ENCODE assay signal across 13 mouse cellular contexts in genomic region chr2:102663339-102663738, GRCm38 (mm10). TPM values are rescaled to one million over a fixed set of nuclear protein-coding genes. Genes with fewer than 3 reads are reported as not detected.
A peak's percentile ranks its signal among the peaks of the same experiment; 100 is the strongest.
DNase-seq lines count a peak whose midpoint lies in the region; ATAC-seq and TF ChIP-seq lines count a peak whose summit lies in the region.
"Had no signal": no experiment of that assay in that cellular context is flagged by ENCODE, and none has a peak within 500 bp of the region (broad histone marks: within the 10 kb centered on the region; RNA-seq: fewer than 3 reads in every experiment).

No protein-coding gene starts in this region.

- TF ChIP-seq CTCF in stomach, postnatal 0 days (IDR thresholded peaks at IDR 0.05; ENCODE audit: low read depth): no peak

- no peaks in the 10 kb centered on the region for H3K36me3 ChIP-seq in neural tube, embryonic 11.5 days (ENCODE audit: control insufficient read depth, insufficient read depth, low read length)
- no peaks in the 10 kb centered on the region for H3K36me3 ChIP-seq in midbrain, embryonic 12.5 days
- no peaks in the 10 kb centered on the region for H3K36me3 ChIP-seq in stomach, postnatal 0 days (ENCODE audit: control insufficient read depth, insufficient read depth, low read length)
- H3K36me3 ChIP-seq: limb, embryonic 10.5 days had no signal

- ATAC-seq in neural tube, embryonic 11.5 days (ENCODE audit: insufficient read depth, low FRiP score, low TSS enrichment): no peak
- ATAC-seq in midbrain, embryonic 12.5 days (ENCODE audit: low FRiP score, low read depth): peak; percentile 36; the same call in 1 of the 2 replicates
- no peak for ATAC-seq in stomach, postnatal 0 days (ENCODE audit: low FRiP score, low TSS enrichment)
- no peak for ATAC-seq in frontal cortex, adult (ENCODE audit: low TSS enrichment)

- peak; percentile 44 to 51 for DNase-seq in cerebellum, postnatal 10 days
- no peak for DNase-seq in cerebellum, postnatal 25 days
- peak; percentile 23 for DNase-seq in neural tube, embryonic 11.5 days (ENCODE audit: low spot score)
- DNase-seq in neural tube, embryonic 10.5 days (ENCODE audit: extremely low spot score, low spot score): no peak
- peak; percentile 18 for DNase-seq in stomach, postnatal 0 days (ENCODE audit: low spot score)
- DNase-seq in testis, postnatal 14 days (ENCODE audit: low spot score): no peak
- DNase-seq: adrenal gland, postnatal 36 days; cerebellum, adult 2 months; gastrocnemius, adult 2 months; kidney, adult 11 months had no signal

- H3K4me2 ChIP-seq in neural tube, embryonic 11.5 days (ENCODE audit: low read depth): peak overlapping the region; percentile 24; the same call in 1 of the 2 replicates
- H3K4me2 ChIP-seq in midbrain, embryonic 12.5 days (replicated peaks): peak overlapping the region; percentile 88
- no peak overlapping the region for H3K4me2 ChIP-seq in stomach, postnatal 0 days (replicated peaks; ENCODE audit: low read depth)

- no peak for TF ChIP-seq EP300 in stomach, postnatal 0 days (optimal IDR thresholded peaks at IDR 0.05)

- no peak overlapping the region for H3K9ac ChIP-seq in neural tube, embryonic 11.5 days (ENCODE audit: low read length)
- H3K9ac ChIP-seq in midbrain, embryonic 12.5 days (replicated peaks): no peak overlapping the region
- H3K9ac ChIP-seq in stomach, postnatal 0 days (ENCODE audit: low read length): no peak overlapping the region

- H3K4me3 ChIP-seq in neural tube, embryonic 11.5 days (ENCODE audit: low read depth, low read length): no peak overlapping the region
- no peak overlapping the region for H3K4me3 ChIP-seq in midbrain, embryonic 12.5 days
- no peak overlapping the region for H3K4me3 ChIP-seq in stomach, postnatal 0 days (ENCODE audit: low read depth, low read length)
- H3K4me3 ChIP-seq: gastrocnemius, adult 2 months; limb, embryonic 10.5 days had no signal

- H3K27me3 ChIP-seq in neural tube, embryonic 11.5 days (ENCODE audit: control insufficient read depth, insufficient read depth, low read length): no peaks in the 10 kb centered on the region
- H3K27me3 ChIP-seq in midbrain, embryonic 12.5 days: no peaks in the 10 kb centered on the region
- H3K27me3 ChIP-seq in stomach, postnatal 0 days (ENCODE audit: control insufficient read depth, insufficient read depth, low read length): peaks cover 2% of the 10 kb centered on the region; the same call in 1 of the 2 replicates

- 14% methylated on average over 6 of the region's 6 CpGs for WGBS in neural tube, embryonic 11.5 days
- WGBS in midbrain, embryonic 12.5 days: 3% methylated on average over 6 of the region's 6 CpGs
- 19% methylated on average over 6 of the region's 6 CpGs for WGBS in stomach, postnatal 0 days

- H3K4me1 ChIP-seq in neural tube, embryonic 11.5 days (ENCODE audit: control insufficient read depth, insufficient read depth, low read length): peaks cover 20% of the 10 kb centered on the region
- H3K4me1 ChIP-seq in midbrain, embryonic 12.5 days: peaks cover 46% of the 10 kb centered on the region
- H3K4me1 ChIP-seq in stomach, postnatal 0 days (replicated peaks; ENCODE audit: control insufficient read depth, insufficient read depth): peaks cover under 1% of the 10 kb centered on the region; the same call in 1 of the 2 replicates

- no peaks in the 10 kb centered on the region for H3K9me3 ChIP-seq in neural tube, embryonic 11.5 days (ENCODE audit: control insufficient read depth, low read length)
- H3K9me3 ChIP-seq in midbrain, embryonic 12.5 days: no peaks in the 10 kb centered on the region
- H3K9me3 ChIP-seq in stomach, postnatal 0 days (ENCODE audit: control insufficient read depth, low read length): no peaks in the 10 kb centered on the region
- H3K9me3 ChIP-seq: limb, embryonic 10.5 days had no signal

- peak overlapping the region; percentile 37; the same call in 1 of the 2 replicates for H3K27ac ChIP-seq in neural tube, embryonic 11.5 days (ENCODE audit: low read depth, low read length)
- peak overlapping the region; percentile 81 for H3K27ac ChIP-seq in midbrain, embryonic 12.5 days (replicated peaks)
- H3K27ac ChIP-seq in stomach, postnatal 0 days (replicated peaks): no peak overlapping the region
- H3K27ac ChIP-seq: gastrocnemius, adult 2 months; limb, embryonic 10.5 days had no signal

RNA-seq across cellular contexts. Expression of gene Slc1a2, which starts 4.9 kb away (rescaled TPM):
- polyA plus RNA-seq in neural tube, embryonic 11.5 days (2014; fragmentation: Nextera tagmentation; extraction: Ambion mirVana): 12.9 and 13.7 TPM in 2 replicates
- 20.6 and 25.7 TPM in 2 replicates for polyA plus RNA-seq in midbrain, embryonic 12.5 days (2016; fragmentation: Nextera tagmentation; extraction: Ambion mirVana)
- polyA plus RNA-seq in stomach, postnatal 0 days (2015; fragmentation: Nextera tagmentation; extraction: Ambion mirVana): 1.7 and 1.8 TPM in 2 replicates

Comparison
In these comparisons a context has a peak if more than half of its experiments do, and no peak if none do; other contexts are left out.
1. DNase-seq: peak in cerebellum, postnatal 10 days (2 of 2), neural tube, embryonic 11.5 days (single experiment) and stomach, postnatal 0 days (single experiment); none in cerebellum, postnatal 25 days (0 of 2), neural tube, embryonic 10.5 days (single experiment) and testis, postnatal 14 days (single experiment).